Mouse (Mus musculus): ENCODE data around the gene Dner. TPM values are rescaled to one million over a fixed set of nuclear protein-coding genes. Genes with fewer than 3 reads are reported as not detected.

The Dner gene
- polyA plus RNA-seq, 1 experiment from 2014 or later, result 301 TPM

- Histone ChIP-seq H3K9me3 (replicated peaks; ENCODE audit: control insufficient read depth, low read length, poor library complexity, severe bottlenecking) (no peaks in the 10 kb centered on the region), H3K36me3 (ENCODE audit: control insufficient read depth, insufficient read depth, low read length) (no peaks in the 10 kb centered on the region), H3K4me2 (ENCODE audit: low read length) (no peak overlapping the region), H3K27ac (ENCODE audit: low read length) (no peak overlapping the region), H3K9ac (ENCODE audit: low read depth, low read length) (no peak overlapping the region), H3K27me3 (ENCODE audit: control insufficient read depth, insufficient read depth, low read depth, low read length) (no peaks in the 10 kb centered on the region), H3K4me1 (ENCODE audit: control insufficient read depth, insufficient read depth, low read length) (peaks cover 38% of the 10 kb centered on the region), H3K4me3 (ENCODE audit: low read depth, low read length) (no peak overlapping the region)
- ATAC-seq, result no peak
Measured at GRCm38 (mm10) chr1:84616133-84616532, 79.9 kb downstream of the Dner start.

- Histone ChIP-seq H3K9ac (ENCODE audit: low read depth, low read length) (no peak overlapping the region), H3K27ac (ENCODE audit: low read length) (no peak overlapping the region), H3K36me3 (ENCODE audit: control insufficient read depth, insufficient read depth, low read length) (no peaks in the 10 kb centered on the region), H3K4me3 (ENCODE audit: low read depth, low read length) (no peak overlapping the region), H3K4me1 (ENCODE audit: control insufficient read depth, insufficient read depth, low read length) (peaks cover 35% of the 10 kb centered on the region), H3K9me3 (replicated peaks; ENCODE audit: control insufficient read depth, low read length, poor library complexity, severe bottlenecking) (no peaks in the 10 kb centered on the region), H3K27me3 (ENCODE audit: control insufficient read depth, insufficient read depth, low read depth, low read length) (no peaks in the 10 kb centered on the region), H3K4me2 (ENCODE audit: low read length) (no peak overlapping the region)
- 82% methylated on average over 7 of the region's 7 CpGs for WGBS
- ATAC-seq, result no peak
Measured at GRCm38 (mm10) chr1:84614596-84614995, 81.4 kb downstream of the Dner start.

GRCm38 (mm10) chr1:84613119-84613518 lies 82.9 kb downstream of the Dner start:
- Histone ChIP-seq H3K4me1 (ENCODE audit: control insufficient read depth, insufficient read depth, low read length) (peaks cover 29% of the 10 kb centered on the region), H3K9me3 (replicated peaks; ENCODE audit: control insufficient read depth, low read length, poor library complexity, severe bottlenecking) (no peaks in the 10 kb centered on the region), H3K4me3 (ENCODE audit: low read depth, low read length) (no peak overlapping the region), H3K27ac (ENCODE audit: low read length) (no peak overlapping the region), H3K9ac (ENCODE audit: low read depth, low read length) (no peak overlapping the region), H3K27me3 (ENCODE audit: control insufficient read depth, insufficient read depth, low read depth, low read length) (no peaks in the 10 kb centered on the region), H3K4me2 (ENCODE audit: low read length) (no peak overlapping the region), H3K36me3 (ENCODE audit: control insufficient read depth, insufficient read depth, low read length) (no peaks in the 10 kb centered on the region)
- no peak for ATAC-seq
- WGBS, result 5% methylated on average over 8 of the region's 8 CpGs

- Histone ChIP-seq H3K4me2 (ENCODE audit: low read length) (no peak overlapping the region), H3K4me3 (ENCODE audit: low read depth, low read length) (no peak overlapping the region), H3K4me1 (ENCODE audit: control insufficient read depth, insufficient read depth, low read length) (peaks cover 26% of the 10 kb centered on the region), H3K36me3 (ENCODE audit: control insufficient read depth, insufficient read depth, low read length) (no peaks in the 10 kb centered on the region), H3K27ac (ENCODE audit: low read length) (peak overlapping the region; percentile 67), H3K9ac (ENCODE audit: low read depth, low read length) (no peak overlapping the region), H3K9me3 (replicated peaks; ENCODE audit: control insufficient read depth, low read length, poor library complexity, severe bottlenecking) (no peaks in the 10 kb centered on the region), H3K27me3 (ENCODE audit: control insufficient read depth, insufficient read depth, low read depth, low read length) (no peaks in the 10 kb centered on the region)
- ATAC-seq, result no peak
- WGBS, result 63% methylated on average over 3 of the region's 3 CpGs
Measured at GRCm38 (mm10) chr1:84611331-84611730, 84.7 kb downstream of the Dner start.

- no peak for ATAC-seq
- no peaks in the 10 kb centered on the region for H3K36me3 ChIP-seq (ENCODE audit: control insufficient read depth, insufficient read depth, low read length)
- 90% methylated on average over 5 of the region's 5 CpGs for WGBS
- H3K4me2 ChIP-seq (ENCODE audit: low read length), result no peak overlapping the region
- no peaks in the 10 kb centered on the region for H3K27me3 ChIP-seq (ENCODE audit: control insufficient read depth, insufficient read depth, low read depth, low read length)
- H3K9me3 ChIP-seq (replicated peaks; ENCODE audit: control insufficient read depth, low read length, poor library complexity, severe bottlenecking), result no peaks in the 10 kb centered on the region
- H3K9ac ChIP-seq (ENCODE audit: low read depth, low read length), result no peak overlapping the region
- H3K27ac ChIP-seq (ENCODE audit: low read length), result no peak overlapping the region
- no peak overlapping the region for H3K4me3 ChIP-seq (ENCODE audit: low read depth, low read length)
- no peaks in the 10 kb centered on the region for H3K4me1 ChIP-seq (ENCODE audit: control insufficient read depth, insufficient read depth, low read length)
Measured at GRCm38 (mm10) chr1:84599025-84599424, 97.0 kb downstream of the Dner start.

- peak; percentile 27; the same call in 1 of the 2 replicates for ATAC-seq
- no peaks in the 10 kb centered on the region for H3K36me3 ChIP-seq (ENCODE audit: control insufficient read depth, insufficient read depth, low read length)
- no peaks in the 10 kb centered on the region for H3K9me3 ChIP-seq (replicated peaks; ENCODE audit: control insufficient read depth, low read length, poor library complexity, severe bottlenecking)
- no peak overlapping the region for H3K27ac ChIP-seq (ENCODE audit: low read length)
- H3K4me2 ChIP-seq (ENCODE audit: low read length), result no peak overlapping the region
- H3K4me1 ChIP-seq (ENCODE audit: control insufficient read depth, insufficient read depth, low read length), result peaks cover 4% of the 10 kb centered on the region; the same call in 1 of the 2 replicates
- H3K9ac ChIP-seq (ENCODE audit: low read depth, low read length), result no peak overlapping the region
- no peak overlapping the region for H3K4me3 ChIP-seq (ENCODE audit: low read depth, low read length)
- 77% methylated on average over 3 of the region's 3 CpGs for WGBS
- H3K27me3 ChIP-seq (ENCODE audit: control insufficient read depth, insufficient read depth, low read depth, low read length), result no peaks in the 10 kb centered on the region
Measured at GRCm38 (mm10) chr1:84596023-84596422, 100.0 kb downstream of the Dner start.

- Histone ChIP-seq H3K9ac (ENCODE audit: low read depth, low read length) (no peak overlapping the region), H3K9me3 (replicated peaks; ENCODE audit: control insufficient read depth, low read length, poor library complexity, severe bottlenecking) (no peaks in the 10 kb centered on the region), H3K36me3 (ENCODE audit: control insufficient read depth, insufficient read depth, low read length) (no peaks in the 10 kb centered on the region), H3K4me1 (ENCODE audit: control insufficient read depth, insufficient read depth, low read length) (peaks cover 14% of the 10 kb centered on the region), H3K4me2 (ENCODE audit: low read length) (no peak overlapping the region), H3K27ac (ENCODE audit: low read length) (peak overlapping the region; percentile 50; the same call in 1 of the 2 replicates), H3K27me3 (ENCODE audit: control insufficient read depth, insufficient read depth, low read depth, low read length) (no peaks in the 10 kb centered on the region), H3K4me3 (ENCODE audit: low read depth, low read length) (no peak overlapping the region)
- no peak for ATAC-seq
- WGBS, result 50% methylated on average over 3 of the region's 3 CpGs
Measured at GRCm38 (mm10) chr1:84592394-84592793, 103.6 kb downstream of the Dner start.

GRCm38 (mm10) chr1:84590534-84590933 lies 105.5 kb downstream of the Dner start:
- Histone ChIP-seq H3K4me2 (ENCODE audit: low read length) (no peak overlapping the region), H3K27ac (ENCODE audit: low read length) (no peak overlapping the region), H3K4me1 (ENCODE audit: control insufficient read depth, insufficient read depth, low read length) (peaks cover 30% of the 10 kb centered on the region), H3K27me3 (ENCODE audit: control insufficient read depth, insufficient read depth, low read depth, low read length) (no peaks in the 10 kb centered on the region), H3K36me3 (ENCODE audit: control insufficient read depth, insufficient read depth, low read length) (no peaks in the 10 kb centered on the region), H3K9me3 (replicated peaks; ENCODE audit: control insufficient read depth, low read length, poor library complexity, severe bottlenecking) (no peaks in the 10 kb centered on the region), H3K4me3 (ENCODE audit: low read depth, low read length) (no peak overlapping the region), H3K9ac (ENCODE audit: low read depth, low read length) (no peak overlapping the region)
- 0 out of 2 replicates have a peak, but pooled peaks have one; percentile 19 for ATAC-seq
- 39% methylated on average over 9 of the region's 9 CpGs for WGBS

- no peaks in the 10 kb centered on the region for H3K9me3 ChIP-seq (replicated peaks; ENCODE audit: control insufficient read depth, low read length, poor library complexity, severe bottlenecking)
- no peak overlapping the region for H3K9ac ChIP-seq (ENCODE audit: low read depth, low read length)
- no peak overlapping the region for H3K4me3 ChIP-seq (ENCODE audit: low read depth, low read length)
- H3K27ac ChIP-seq (ENCODE audit: low read length), result peak overlapping the region; percentile 73
- peaks cover 3% of the 10 kb centered on the region; the same call in 1 of the 2 replicates for H3K36me3 ChIP-seq (ENCODE audit: control insufficient read depth, insufficient read depth, low read length)
- peak overlapping the region; percentile 38 for H3K4me2 ChIP-seq (ENCODE audit: low read length)
- peak; percentile 74 for ATAC-seq
- peaks cover 31% of the 10 kb centered on the region for H3K4me1 ChIP-seq (ENCODE audit: control insufficient read depth, insufficient read depth, low read length)
- H3K27me3 ChIP-seq (ENCODE audit: control insufficient read depth, insufficient read depth, low read depth, low read length), result no peaks in the 10 kb centered on the region
- WGBS, result 4% methylated on average over 6 of the region's 6 CpGs
Measured at GRCm38 (mm10) chr1:84585434-84585833, 110.6 kb downstream of the Dner start.

All from midbrain, embryonic 16.5 days (tissue).